Comparison of ENCODE assay signal across 8 mouse cellular contexts in the genomic region with DNA sequence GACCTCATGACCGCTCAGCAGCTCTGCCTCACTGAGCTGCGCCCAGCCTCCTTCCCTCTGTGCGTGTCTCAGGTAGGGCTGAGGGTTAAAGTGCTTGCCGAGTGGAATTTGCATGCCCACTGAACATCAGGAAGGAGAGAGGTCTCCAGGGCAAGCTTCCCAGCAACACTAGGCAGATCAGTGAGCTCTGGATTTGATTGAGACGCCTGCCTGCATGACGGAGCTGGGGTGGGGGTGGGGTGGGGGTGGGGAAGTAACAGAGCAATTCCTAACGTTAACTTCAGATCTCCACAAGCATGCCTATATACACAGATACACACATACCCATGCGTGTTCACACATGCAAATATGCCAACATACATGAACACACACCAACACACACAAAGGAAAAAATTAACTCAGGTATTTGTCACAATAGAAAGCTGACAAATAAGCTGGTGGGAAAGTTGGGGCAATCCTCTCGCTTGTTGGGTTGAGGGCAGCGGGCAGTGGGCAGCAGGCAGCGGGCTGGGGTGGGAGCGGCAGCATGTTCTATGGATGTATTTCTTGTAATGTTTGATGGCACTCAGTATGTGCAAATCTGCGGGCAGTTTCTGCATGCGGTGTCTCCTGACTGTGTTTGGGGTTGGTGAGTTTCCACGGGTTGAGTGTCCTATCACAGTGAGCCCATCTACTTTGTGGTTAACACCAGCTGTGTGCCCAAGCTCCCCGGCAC. TPM values are rescaled to one million over a fixed set of nuclear protein-coding genes. Genes with fewer than 3 reads are reported as not detected.
DNase-seq lines count a peak whose midpoint lies in the region; ATAC-seq and TF ChIP-seq lines count a peak whose summit lies in the region.

No protein-coding gene starts in this region.

- no peaks in the 10 kb centered on the region for H3K27me3 ChIP-seq in heart, embryonic 11.5 days (ENCODE audit: control insufficient read depth, insufficient read depth, low read length)
- no peaks in the 10 kb centered on the region for H3K27me3 ChIP-seq in lung, embryonic 16.5 days (ENCODE audit: control insufficient read depth, insufficient read depth, low read depth, low read length)

- H3K9ac ChIP-seq in heart, embryonic 11.5 days (ENCODE audit: low read depth, low read length), result peak overlapping the region; percentile 72
- peak overlapping the region; percentile 78 for H3K9ac ChIP-seq in lung, embryonic 16.5 days (ENCODE audit: low read length)

- TF ChIP-seq POLR2A in olfactory bulb, adult 2 months (IDR thresholded peaks at IDR 0.05; ENCODE audit: insufficient read depth, low read depth, low read length), result no peak

- H3K4me1 ChIP-seq in heart, embryonic 11.5 days (ENCODE audit: control insufficient read depth, insufficient read depth, low read length), result peaks cover 5% of the 10 kb centered on the region; the same call in 1 of the 2 replicates
- H3K4me1 ChIP-seq in lung, embryonic 16.5 days (replicated peaks; ENCODE audit: control insufficient read depth, insufficient read depth, low read length), result peaks cover 9% of the 10 kb centered on the region
- peaks cover 7% of the 10 kb centered on the region for H3K4me1 ChIP-seq in olfactory bulb, adult 2 months (ENCODE audit: control insufficient read depth, insufficient read depth, low read length)

- TF ChIP-seq CTCF in olfactory bulb, adult 2 months (IDR thresholded peaks at IDR 0.05; ENCODE audit: insufficient read depth, low read depth, low read length), result no peak

- H3K4me3 ChIP-seq in heart, embryonic 11.5 days (ENCODE audit: low read depth, low read length), result peak overlapping the region; percentile 52
- H3K4me3 ChIP-seq in lung, embryonic 16.5 days (ENCODE audit: low read length), result peak overlapping the region; percentile 54
- peak overlapping the region; percentile 37 for H3K4me3 ChIP-seq in olfactory bulb, adult 2 months (ENCODE audit: insufficient read depth, low read depth, low read length)

- peak; percentile 40; the same call in 1 of the 2 replicates for ATAC-seq in heart, embryonic 11.5 days (replicated peaks; ENCODE audit: insufficient number of reproducible peaks, low FRiP score, low TSS enrichment)
- peak; percentile 67 for ATAC-seq in lung, embryonic 16.5 days (ENCODE audit: low read depth)

- WGBS in heart, embryonic 11.5 days (ENCODE audit: insufficient replicate concordance), result 6% methylated on average over 16 of the region's 16 CpGs
- WGBS in lung, embryonic 16.5 days, result 3% methylated on average over 16 of the region's 16 CpGs
- WGBS in olfactory bulb, adult 2 months, result 5% methylated on average over 16 of the region's 16 CpGs

- peaks cover 14% of the 10 kb centered on the region for H3K36me3 ChIP-seq in heart, embryonic 11.5 days (ENCODE audit: control insufficient read depth, insufficient read depth, low read length)
- peaks cover 11% of the 10 kb centered on the region for H3K36me3 ChIP-seq in lung, embryonic 16.5 days (ENCODE audit: control insufficient read depth, insufficient read depth, low read length)

- peak overlapping the region; percentile 96 for H3K4me2 ChIP-seq in heart, embryonic 11.5 days
- peak overlapping the region; percentile 97 for H3K4me2 ChIP-seq in lung, embryonic 16.5 days (ENCODE audit: low read depth, low read length)

- DNase-seq in ovary, postnatal 14 days (ENCODE audit: low spot score), result peak; percentile 46
- DNase-seq in ovary, adult 18-20 months (ENCODE audit: low spot score), result no peak
- peak; percentile 57 to 62 for DNase-seq in cerebellum, postnatal 36 days
- peak; percentile 77 for DNase-seq in kidney, adult 9 months
- no peak for DNase-seq in frontal cortex, postnatal 14 days (ENCODE audit: low spot score in 2 of 2)

- peak overlapping the region; percentile 2; the same call in 1 of the 2 replicates for H3K27ac ChIP-seq in heart, embryonic 11.5 days (ENCODE audit: low read depth, low read length)
- peak overlapping the region; percentile 31; the same call in 1 of the 2 replicates for H3K27ac ChIP-seq in lung, embryonic 16.5 days (ENCODE audit: low read length)
- peak overlapping the region; percentile 26; the same call in 1 of the 2 replicates for H3K27ac ChIP-seq in olfactory bulb, adult 2 months (ENCODE audit: insufficient read depth, low read depth, low read length)

- no peaks in the 10 kb centered on the region for H3K9me3 ChIP-seq in heart, embryonic 11.5 days (replicated peaks; ENCODE audit: control insufficient read depth, low read length)
- H3K9me3 ChIP-seq in lung, embryonic 16.5 days (ENCODE audit: control insufficient read depth, low read length), result no peaks in the 10 kb centered on the region

RNA-seq across cellular contexts. Expression of a gene that starts 12.3 kb away (rescaled TPM):
- 120 and 126 TPM in 2 replicates for polyA plus RNA-seq in heart, embryonic 11.5 days (2014; fragmentation: Nextera tagmentation; extraction: Ambion mirVana)
- 146 and 152 TPM in 2 replicates for polyA plus RNA-seq in lung, embryonic 16.5 days (2015; fragmentation: Nextera tagmentation; extraction: Ambion mirVana)
- not detected in 2 replicates for polyA plus RNA-seq in olfactory bulb, adult 2 months (2012; ENCODE audit: insufficient read depth, insufficient read length, low replicate concordance, missing spikeins)

RNA-seq across cellular contexts. Expression of a gene that starts 12.6 kb away (rescaled TPM):
- 184 and 185 TPM in 2 replicates for polyA plus RNA-seq in heart, embryonic 11.5 days (2014; fragmentation: Nextera tagmentation; extraction: Ambion mirVana)
- 156 and 161 TPM in 2 replicates for polyA plus RNA-seq in lung, embryonic 16.5 days (2015; fragmentation: Nextera tagmentation; extraction: Ambion mirVana)
- polyA plus RNA-seq in olfactory bulb, adult 2 months (2012; ENCODE audit: insufficient read depth, insufficient read length, low replicate concordance, missing spikeins), result not detected in 2 replicates

RNA-seq across cellular contexts. Expression of a gene that starts 16.1 kb away (rescaled TPM):
- not detected in 2 replicates for polyA plus RNA-seq in heart, embryonic 11.5 days (2014; fragmentation: Nextera tagmentation; extraction: Ambion mirVana)
- polyA plus RNA-seq in lung, embryonic 16.5 days (2015; fragmentation: Nextera tagmentation; extraction: Ambion mirVana), result 0.30 TPM in 1 of 2 replicates, not detected in the other
- not detected in 2 replicates for polyA plus RNA-seq in olfactory bulb, adult 2 months (2012; ENCODE audit: insufficient read depth, insufficient read length, low replicate concordance, missing spikeins)

RNA-seq across cellular contexts. Expression of a gene that starts 20.8 kb away (rescaled TPM):
- 64.6 and 71.7 TPM in 2 replicates for polyA plus RNA-seq in heart, embryonic 11.5 days (2014; fragmentation: Nextera tagmentation; extraction: Ambion mirVana)
- 91.2 and 99.5 TPM in 2 replicates for polyA plus RNA-seq in lung, embryonic 16.5 days (2015; fragmentation: Nextera tagmentation; extraction: Ambion mirVana)
- 469 TPM in 1 of 2 replicates, not detected in the other for polyA plus RNA-seq in olfactory bulb, adult 2 months (2012; ENCODE audit: insufficient read depth, insufficient read length, low replicate concordance, missing spikeins)

RNA-seq across cellular contexts. Expression of a gene that starts 35.5 kb away (rescaled TPM):
- 309 and 324 TPM in 2 replicates for polyA plus RNA-seq in heart, embryonic 11.5 days (2014; fragmentation: Nextera tagmentation; extraction: Ambion mirVana)
- 17.1 and 20.2 TPM in 2 replicates for polyA plus RNA-seq in lung, embryonic 16.5 days (2015; fragmentation: Nextera tagmentation; extraction: Ambion mirVana)
- not detected in 2 replicates for polyA plus RNA-seq in olfactory bulb, adult 2 months (2012; ENCODE audit: insufficient read depth, insufficient read length, low replicate concordance, missing spikeins)

Comparison
In these comparisons a context has a peak if more than half of its experiments do, and no peak if none do; other contexts are left out.
1. DNase-seq: peak in ovary, postnatal 14 days (single experiment), cerebellum, postnatal 36 days (2 of 2) and kidney, adult 9 months (single experiment); none in ovary, adult 18-20 months (single experiment) and frontal cortex, postnatal 14 days (0 of 2).
2. RNA of a gene that starts 12.3 kb away (polyA plus RNA-seq): 146 to 152 TPM in lung, embryonic 16.5 days and 120 to 126 TPM in heart, embryonic 11.5 days; not detected in olfactory bulb, adult 2 months; every median in the first group is over 100 times any median in the second.
3. Peak in every context shown above with its lines, with median percentiles within 50 percentile points of each other: H3K27ac ChIP-seq and H3K4me3 ChIP-seq.